Mouse (Mus musculus) gastrocnemius, postnatal 4 days (tissue): ENCODE data around the gene Kifc3. TPM values are rescaled to one million over a fixed set of nuclear protein-coding genes. Genes with fewer than 3 reads are reported as not detected.

Experiments
- DNase-seq, 2 experiments: peaks; one replicate each; pipeline ENCODE4 v3.0.0; 2021 to 2022; ENCODE audit warnings: low spot score in 2 of 2, mixed read lengths in 2 of 2
- total RNA-seq, 2 experiments: library from RNA; stranded (reverse); gene quantifications; 2 replicates each; pipeline ENCODE4 v1.2.3; 2021

The Kifc3 gene
- total RNA-seq, 2 experiments from 2014 or later, result 39.0 to 40.9 TPM

GRCm38 (mm10) chr8:95137641-95138098, 64.9 kb downstream of the Kifc3 start:
- DNase-seq, result peak in 1 of 2 experiments; percentile 50

DNA sequence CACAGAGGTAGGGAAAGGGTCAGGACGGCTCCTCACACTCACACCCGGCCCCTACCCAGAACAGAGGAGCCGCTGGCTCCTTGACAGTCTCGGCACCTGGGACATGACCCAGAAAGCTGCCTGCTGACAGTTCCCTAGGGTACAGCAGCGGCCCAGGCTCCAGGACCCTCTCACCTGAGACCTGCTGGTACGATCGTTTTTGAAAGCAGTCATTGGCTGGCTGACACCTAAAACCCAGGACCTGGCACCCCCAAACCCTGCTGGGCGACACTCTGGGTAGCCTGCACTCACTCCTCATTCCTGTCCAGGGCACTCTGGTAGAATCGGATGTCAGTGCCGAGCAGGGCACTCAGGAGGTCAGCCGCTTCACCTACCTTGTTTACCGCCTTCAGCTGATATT, 65.4 kb downstream of the Kifc3 start:
- DNase-seq, result no peak

DNA sequence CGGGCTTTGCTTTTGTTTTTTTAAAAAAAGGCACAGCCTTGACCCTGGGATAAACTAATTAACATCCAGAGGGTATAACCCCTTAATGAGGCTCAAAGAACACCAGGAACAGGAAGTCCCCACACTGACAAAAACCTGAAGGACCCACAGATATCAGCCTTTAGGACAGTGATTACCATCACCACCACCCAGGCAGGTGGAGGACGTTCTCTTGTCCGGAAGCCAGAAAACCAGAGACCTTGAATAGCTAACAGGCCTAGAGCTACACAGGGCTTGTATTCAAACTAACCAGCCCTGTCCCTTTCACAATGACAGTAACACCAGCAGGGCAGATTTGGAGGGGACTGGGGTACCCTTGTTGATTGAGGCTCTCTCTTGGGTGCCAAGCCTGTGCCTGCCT, 66.4 kb downstream of the Kifc3 start:
- DNase-seq, result no peak

- DNase-seq, result no peak
Observed at GRCm38 (mm10) chr8:95135242-95135641, 67.4 kb downstream of the Kifc3 start.

- no peak for DNase-seq
Observed at GRCm38 (mm10) chr8:95134186-95134585, 68.4 kb downstream of the Kifc3 start.

DNA sequence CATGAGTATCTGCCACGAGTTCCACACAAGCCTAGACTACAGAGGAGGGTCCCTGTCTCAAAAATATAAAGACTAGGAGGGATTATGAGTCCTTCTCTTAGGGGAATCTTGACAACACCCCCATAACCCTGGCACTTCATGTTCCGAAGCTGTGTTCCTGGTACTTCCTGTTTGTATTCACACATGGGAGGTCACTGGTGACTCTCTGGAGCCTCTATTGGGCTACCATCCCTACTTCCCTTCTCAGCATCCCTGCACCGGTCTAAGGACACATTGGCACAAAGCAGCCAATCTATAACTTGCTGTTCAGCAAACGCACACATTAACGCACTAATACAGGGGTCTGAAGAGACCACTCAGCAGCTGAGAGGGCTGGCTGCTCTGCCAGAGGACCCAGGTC, 70.6 kb downstream of the Kifc3 start:
- DNase-seq, result no peak

DNA sequence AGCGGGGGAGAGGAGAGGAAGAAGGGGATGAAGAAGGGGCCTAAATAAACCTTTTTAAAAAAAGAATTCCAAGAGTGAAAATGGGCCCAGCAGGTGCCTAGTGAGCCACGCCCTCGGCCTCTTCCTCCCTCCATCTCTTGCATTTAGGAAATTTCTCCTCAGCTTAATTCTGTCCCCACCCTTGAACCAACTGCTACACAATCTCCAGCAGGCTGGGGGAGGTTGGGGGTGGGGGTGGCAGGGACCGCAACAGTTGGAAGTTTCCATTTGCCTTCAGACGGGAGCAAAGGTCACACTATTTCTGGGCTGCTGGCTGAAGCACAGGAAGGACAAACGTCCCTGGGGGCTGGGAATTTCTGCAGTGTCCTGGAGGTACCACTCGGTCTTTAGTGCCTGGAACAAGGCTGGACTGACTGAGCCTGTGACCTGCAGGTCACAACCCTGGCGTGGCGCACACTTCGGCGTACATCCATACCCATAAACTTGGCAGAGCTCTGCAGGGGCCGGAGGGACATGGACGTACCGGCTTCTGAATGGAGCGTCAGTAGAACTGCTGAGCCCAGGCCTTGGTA, 71.6 kb downstream of the Kifc3 start:
- DNase-seq, result no peak

- no peak for DNase-seq
Observed at GRCm38 (mm10) chr8:95128750-95129260, 73.8 kb downstream of the Kifc3 start.

- no peak for DNase-seq
Observed at GRCm38 (mm10) chr8:95127658-95128057, 75.0 kb downstream of the Kifc3 start.

DNA sequence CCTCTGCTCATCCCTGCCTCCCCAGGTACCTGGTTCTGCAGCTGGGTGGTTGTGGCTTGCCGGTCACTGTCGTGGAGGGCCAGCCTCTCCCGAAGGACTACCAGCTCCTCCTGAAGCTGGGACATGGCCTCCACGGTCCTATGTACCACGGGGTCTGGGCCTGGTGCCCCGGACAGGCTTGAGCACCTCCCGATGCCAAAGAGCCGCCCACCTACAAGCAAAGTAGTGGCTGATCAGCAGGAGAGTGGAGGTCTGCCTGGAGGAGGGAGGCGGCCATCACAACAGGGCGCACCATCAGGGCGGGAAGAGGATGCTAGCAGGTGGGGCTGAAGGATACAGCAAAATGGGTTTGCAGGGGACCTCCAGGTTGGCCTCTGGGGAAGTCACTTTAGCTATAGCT, 76.1 kb downstream of the Kifc3 start:
- DNase-seq, result no peak

- DNase-seq, result no peak
Observed at GRCm38 (mm10) chr8:95123455-95123854, 79.2 kb downstream of the Kifc3 start.

DNA sequence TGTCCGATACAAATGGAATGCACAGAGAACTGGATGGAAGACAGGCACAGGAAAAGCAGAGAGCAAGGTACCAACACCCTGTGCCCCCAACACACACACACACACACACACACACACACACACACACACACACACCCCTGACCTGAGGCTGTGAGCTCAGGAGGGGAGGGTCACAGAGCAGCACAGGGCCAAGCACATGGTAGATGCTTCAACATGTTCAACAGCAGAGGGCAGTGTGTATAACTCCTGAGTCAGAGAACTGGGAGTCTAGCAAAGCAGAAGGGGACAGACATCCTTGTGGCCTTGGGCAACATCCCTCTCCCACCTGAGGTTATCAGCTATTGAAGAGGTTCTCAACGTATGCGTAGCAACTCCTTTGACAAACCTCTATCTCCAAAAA, 88.9 kb downstream of the Kifc3 start:
- no peak for DNase-seq

GRCm38 (mm10) chr8:95113108-95113507, 89.5 kb downstream of the Kifc3 start:
- DNase-seq, result no peak

DNA sequence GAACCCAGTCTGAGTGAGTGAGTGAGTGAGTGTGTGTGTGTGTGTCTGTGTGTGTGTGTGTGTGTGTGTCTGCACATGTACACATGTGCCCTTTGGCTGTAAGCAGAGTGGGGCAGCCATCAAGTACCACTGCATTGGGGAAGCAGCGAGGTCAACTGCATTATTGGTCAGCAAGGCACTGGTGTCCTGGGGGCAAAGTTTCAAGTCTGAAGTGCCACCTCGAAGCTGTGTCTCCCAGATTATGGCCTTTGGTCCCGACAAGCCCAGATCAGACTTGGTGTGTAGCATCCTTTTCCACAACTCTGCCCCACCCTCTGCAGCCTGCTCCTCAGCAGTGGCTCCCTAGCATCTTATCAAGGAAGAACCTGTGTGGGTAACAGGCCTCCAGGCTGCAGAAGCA, 90.0 kb downstream of the Kifc3 start:
- DNase-seq, result no peak

DNA sequence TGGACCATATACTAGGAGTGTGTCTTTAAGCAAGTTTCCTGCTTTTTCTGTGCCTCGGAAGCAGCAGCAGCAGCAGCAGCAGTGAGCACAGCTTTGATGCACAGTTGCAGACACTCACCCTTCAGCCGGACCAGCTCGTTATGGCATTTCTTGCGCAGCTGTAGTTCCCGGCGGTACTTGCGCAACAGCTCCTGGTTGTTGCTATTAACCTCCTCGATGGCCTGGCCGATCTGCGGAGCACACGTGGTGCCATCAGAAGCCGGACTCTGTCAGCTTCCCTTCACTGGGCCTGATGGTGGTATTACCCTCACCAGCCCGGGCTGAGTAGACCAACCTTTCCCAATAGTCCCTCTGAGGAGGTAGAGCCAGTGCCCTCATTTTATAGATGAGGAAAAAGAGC, 95.3 kb downstream of the Kifc3 start:
- no peak for DNase-seq

DNA sequence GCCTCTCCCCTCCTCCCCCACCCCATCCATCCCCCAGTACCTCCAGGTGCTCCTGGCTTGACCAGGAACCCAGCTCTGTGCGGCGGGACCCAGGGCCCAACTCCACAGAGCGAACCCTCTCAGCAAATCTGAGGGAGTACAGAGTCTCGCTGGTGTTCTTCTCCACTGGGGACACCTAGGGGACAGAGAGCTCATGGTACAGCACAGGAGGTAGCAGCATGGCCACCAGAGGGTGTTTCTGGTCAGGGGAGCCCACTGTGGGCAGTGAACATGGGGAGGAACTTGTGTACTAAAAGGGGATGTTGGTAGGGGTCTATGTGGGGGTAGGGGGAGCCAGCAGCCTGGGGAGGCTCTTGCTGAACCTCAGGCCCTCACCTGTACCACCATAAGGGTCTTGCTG, 100.6 kb downstream of the Kifc3 start:
- DNase-seq, result no peak

DNA sequence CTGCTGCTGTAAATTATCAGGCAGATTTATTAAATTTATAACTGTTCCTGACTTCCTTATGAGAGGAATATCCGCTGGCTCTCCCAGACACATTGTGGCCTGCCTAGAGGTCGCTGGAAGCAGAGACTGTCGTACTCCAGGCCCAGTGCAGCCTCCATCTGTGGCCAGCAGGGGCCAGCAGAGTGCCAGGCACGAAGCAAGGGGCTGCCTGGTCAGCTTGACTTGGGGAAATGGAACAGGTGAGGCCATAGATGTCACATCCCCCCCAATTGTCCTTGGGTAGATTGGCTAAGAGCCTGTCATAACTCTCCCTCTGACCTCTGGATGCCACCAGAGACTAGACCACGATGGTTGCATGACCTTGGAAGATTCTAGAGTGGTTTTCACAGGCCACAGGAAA, 103.6 kb downstream of the Kifc3 start:
- peak; percentile 60 to 66 for DNase-seq

GRCm38 (mm10) chr8:95093574-95093973, 109.0 kb downstream of the Kifc3 start:
- DNase-seq, result no peak

- no peak for DNase-seq
Observed at GRCm38 (mm10) chr8:95085432-95086141, 117.0 kb downstream of the Kifc3 start.

GRCm38 (mm10) chr8:95084744-95085431, 117.7 kb downstream of the Kifc3 start:
- DNase-seq, result no peak

DNA sequence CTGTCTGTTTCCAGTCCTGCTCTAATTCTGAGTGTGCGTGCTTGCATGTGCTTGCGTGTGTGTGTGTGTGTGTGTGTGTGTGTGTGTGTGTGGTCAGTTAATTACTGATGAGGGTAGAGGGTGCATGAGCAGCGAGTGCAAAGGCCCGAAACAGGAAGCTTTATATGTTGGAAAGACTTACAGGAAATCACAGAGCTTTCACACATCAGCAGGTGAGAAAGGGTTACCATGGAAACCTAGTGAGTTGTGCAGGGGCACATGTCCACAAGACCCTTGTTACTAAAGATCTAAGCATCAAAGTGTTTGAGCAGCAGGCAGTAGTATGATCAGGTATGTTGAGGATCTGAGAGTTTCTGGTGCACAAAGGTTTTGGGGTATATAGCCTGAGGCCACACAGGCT, 118.4 kb downstream of the Kifc3 start:
- DNase-seq, result no peak

DNA sequence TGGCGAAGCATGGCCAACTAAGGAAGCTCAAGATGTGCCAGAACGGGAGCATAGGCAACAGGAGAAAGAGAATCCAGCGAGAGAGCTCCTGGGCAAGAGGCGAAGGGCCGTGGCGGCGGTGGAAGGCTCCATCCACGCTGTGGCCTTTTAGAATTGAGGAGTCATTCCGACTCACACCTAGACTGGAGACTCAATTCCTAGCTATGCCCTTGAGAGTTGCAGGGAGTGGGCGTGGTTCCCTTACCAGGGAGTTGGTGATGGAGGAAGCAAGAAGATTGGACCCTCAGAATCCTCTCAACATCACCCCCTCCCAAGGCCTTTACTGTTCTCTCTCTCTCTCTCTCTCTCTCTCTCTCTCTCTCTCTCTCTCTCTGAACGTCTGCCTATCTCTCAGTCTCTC, 121.0 kb downstream of the Kifc3 start:
- DNase-seq, result no peak
